Comparison of ENCODE assay signal across 7 mouse cellular contexts in the genomic region with DNA sequence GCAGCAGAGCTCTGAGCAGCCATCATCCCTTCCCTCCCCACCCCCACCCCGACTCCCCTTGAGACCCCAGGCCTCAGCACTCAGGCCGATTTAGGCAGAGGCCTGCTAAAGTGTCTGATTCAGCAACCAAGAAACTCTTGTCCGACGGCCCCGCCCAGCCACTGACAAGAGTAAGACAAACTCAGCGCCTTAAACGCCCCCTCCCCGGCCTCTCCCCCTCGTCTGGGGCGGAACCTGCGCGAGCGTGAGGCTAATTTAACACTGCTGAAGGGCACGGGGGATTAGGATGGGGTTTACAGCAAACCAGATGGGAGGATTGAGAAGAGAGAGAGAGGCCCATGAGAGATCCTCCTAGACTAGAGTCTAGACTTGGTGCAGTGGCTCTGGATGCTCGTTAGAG.
DNase-seq lines count a peak whose midpoint lies in the region; ATAC-seq lines count a peak whose summit lies in the region.

No protein-coding gene starts in this region.

- no peak overlapping the region for H3K4me2 ChIP-seq in neural tube, embryonic 15.5 days
- H3K4me2 ChIP-seq in embryonic facial prominence, embryonic 14.5 days (ENCODE audit: low read depth, low read length), result peak overlapping the region; percentile 11

- H3K36me3 ChIP-seq in neural tube, embryonic 15.5 days, result no peaks in the 10 kb centered on the region
- H3K36me3 ChIP-seq in embryonic facial prominence, embryonic 14.5 days (ENCODE audit: control insufficient read depth, insufficient read depth, low read length), result peaks cover 23% of the 10 kb centered on the region

- no peak for ATAC-seq in neural tube, embryonic 15.5 days (ENCODE audit: low FRiP score)
- ATAC-seq in embryonic facial prominence, embryonic 14.5 days (ENCODE audit: low read depth), result peak; percentile 64

- WGBS in neural tube, embryonic 15.5 days, result 15% methylated on average over 15 of the region's 15 CpGs
- WGBS in embryonic facial prominence, embryonic 14.5 days, result 4% methylated on average over 15 of the region's 15 CpGs

- no peak overlapping the region; the same call in 1 of the 2 replicates for H3K27ac ChIP-seq in neural tube, embryonic 15.5 days (replicated peaks)
- peak overlapping the region; percentile 84 for H3K27ac ChIP-seq in embryonic facial prominence, embryonic 14.5 days (replicated peaks; ENCODE audit: low read depth, low read length)

- peaks cover 26% of the 10 kb centered on the region for H3K4me1 ChIP-seq in neural tube, embryonic 15.5 days
- H3K4me1 ChIP-seq in embryonic facial prominence, embryonic 14.5 days (ENCODE audit: control insufficient read depth, insufficient read depth, low read length), result peaks cover 34% of the 10 kb centered on the region

- no peak overlapping the region for H3K4me3 ChIP-seq in neural tube, embryonic 15.5 days (replicated peaks)
- no peak overlapping the region for H3K4me3 ChIP-seq in embryonic facial prominence, embryonic 14.5 days (ENCODE audit: low read depth, low read length)

- no peaks in the 10 kb centered on the region for H3K9me3 ChIP-seq in neural tube, embryonic 15.5 days (replicated peaks)
- H3K9me3 ChIP-seq in embryonic facial prominence, embryonic 14.5 days (ENCODE audit: control insufficient read depth, low read length), result no peaks in the 10 kb centered on the region

- no peak overlapping the region for H3K9ac ChIP-seq in neural tube, embryonic 15.5 days (replicated peaks)
- H3K9ac ChIP-seq in embryonic facial prominence, embryonic 14.5 days (ENCODE audit: low read depth, low read length), result peak overlapping the region; percentile 22

- DNase-seq in neural tube, embryonic 10.5 days (ENCODE audit: extremely low spot score, low spot score), result peak; percentile 66
- DNase-seq in embryonic facial prominence, embryonic 14.5 days (ENCODE audit: low spot score), result peak; percentile 90
- peak; percentile 39 for DNase-seq in kidney, postnatal 14 days
- DNase-seq in retina, adult 2 months (ENCODE audit: low read depth, low spot score), result peak; percentile 61
- DNase-seq in frontal cortex, postnatal 25 days (ENCODE audit: low spot score in 2 of 2), result no peak
- DNase-seq in left cerebral cortex, postnatal 10 days (ENCODE audit: extremely low spot score in 1 of 2, low spot score in 2 of 2), result no peak

- intact Hi-C loops in left cerebral cortex, postnatal 10 days (cut with DNase I), result no loop called here

- no peaks in the 10 kb centered on the region for H3K27me3 ChIP-seq in neural tube, embryonic 15.5 days (replicated peaks)
- no peaks in the 10 kb centered on the region for H3K27me3 ChIP-seq in embryonic facial prominence, embryonic 14.5 days (replicated peaks; ENCODE audit: control insufficient read depth, insufficient read depth, low read length)

Comparison
In these comparisons a context has a peak if more than half of its experiments do, and no peak if none do; other contexts are left out.
1. DNase-seq: peak in neural tube, embryonic 10.5 days (single experiment), embryonic facial prominence, embryonic 14.5 days (single experiment), kidney, postnatal 14 days (single experiment) and retina, adult 2 months (single experiment); none in frontal cortex, postnatal 25 days (0 of 2) and left cerebral cortex, postnatal 10 days (0 of 2).